Mouse (Mus musculus) layer of hippocampus, adult 18-20 months (tissue): Measurements from ENCODE around the gene Wfdc6b. TPM values are rescaled to one million over a fixed set of nuclear protein-coding genes. Genes with fewer than 3 reads are reported as not detected.
A peak's percentile ranks its signal among the peaks of the same experiment; 100 is the strongest.
"Not testable (repeated sequence)": the region's sequence is repeated elsewhere in the genome, so short reads cannot be mapped to it uniquely, and the experiment has no call there.

Experiments
- DNase-seq, 2 experiments: peaks; one replicate each; pipeline ENCODE4 v3.0.0; 2022; ENCODE audit warnings: low spot score in 2 of 2
- long read RNA-seq: library from polyadenylated mRNA; stranded (forward); transcript quantifications from one replicate; pipeline ENCODE4 v2.0.0, GENCODE M21; 2021
- total RNA-seq, 2 experiments: library from RNA; stranded (reverse); gene quantifications; 2 replicates each; pipeline ENCODE4 v1.2.3; 2021

Wfdc6b gene
- total RNA-seq, result not detected
- long read RNA-seq, result 0 reads

- not testable (repeated sequence) for DNase-seq
Observed at GRCm38 (mm10) chr2:164613471-164613870, at the start of gene Wfdc6b, which contains the start of gene Wfdc8. Gene Wfdc6b, plus strand, starts transcription at chr2:164613522. Gene Wfdc8, minus strand, starts transcription at chr2:164613626.

- no peak for DNase-seq
Observed at GRCm38 (mm10) chr2:164564346-164564745, 49.0 kb upstream of the Wfdc6b start.

GRCm38 (mm10) chr2:164566997-164567396 is 46.3 kb upstream of the Wfdc6b start:
- no peak for DNase-seq

- no peak for DNase-seq
Observed at GRCm38 (mm10) chr2:164567460-164567859, 45.9 kb upstream of the Wfdc6b start.

GRCm38 (mm10) chr2:164573359-164573758 is 40.0 kb upstream of the Wfdc6b start, which contains the start of gene Spint3:
Gene Spint3, minus strand, starts transcription at chr2:164573459.
- not testable (repeated sequence) for DNase-seq

GRCm38 (mm10) chr2:164585025-164585725 is 28.1 kb upstream of the Wfdc6b start, which contains the start of gene Wfdc6a:
Gene Wfdc6a, minus strand, starts transcription at chr2:164585447.
- not testable (repeated sequence) for DNase-seq

GRCm38 (mm10) chr2:164592014-164592413 is 21.3 kb upstream of the Wfdc6b start:
- peak in 1 of 2 experiments; percentile 53 for DNase-seq

GRCm38 (mm10) chr2:164593494-164593893 is 19.8 kb upstream of the Wfdc6b start, which contains the start of gene Eppin:
Gene Eppin, minus strand, starts transcription at chr2:164593594.
- no peak for DNase-seq

GRCm38 (mm10) chr2:164600179-164600578 is 13.1 kb upstream of the Wfdc6b start:
- no peak for DNase-seq

- DNase-seq, result no peak
Observed at GRCm38 (mm10) chr2:164603482-164603881, 9.8 kb upstream of the Wfdc6b start.

- DNase-seq, result no peak
Observed at GRCm38 (mm10) chr2:164604411-164604810, 8.9 kb upstream of the Wfdc6b start.

GRCm38 (mm10) chr2:164608781-164609180 is 4.5 kb upstream of the Wfdc6b start:
- DNase-seq, result no peak

- DNase-seq, result no peak
Observed at GRCm38 (mm10) chr2:164615386-164615785, 2.1 kb downstream of the Wfdc6b start.

GRCm38 (mm10) chr2:164619050-164619449 is 5.7 kb downstream of the Wfdc6b start:
- DNase-seq, result no peak

- no peak for DNase-seq
Observed at GRCm38 (mm10) chr2:164621775-164622174, 8.5 kb downstream of the Wfdc6b start.

GRCm38 (mm10) chr2:164635266-164635665 is 21.9 kb downstream of the Wfdc6b start:
- DNase-seq, result no peak

GRCm38 (mm10) chr2:164638696-164639095 is 25.4 kb downstream of the Wfdc6b start, which contains the start of gene Wfdc16:
Gene Wfdc16, minus strand, starts transcription at chr2:164638796.
- no peak for DNase-seq

GRCm38 (mm10) chr2:164641129-164641528 is 27.8 kb downstream of the Wfdc6b start:
- no peak for DNase-seq

GRCm38 (mm10) chr2:164641881-164642673 is 28.8 kb downstream of the Wfdc6b start:
- DNase-seq, result peak in 1 of 2 experiments; percentile 21

GRCm38 (mm10) chr2:164655858-164656257 is 42.5 kb downstream of the Wfdc6b start, which contains the start of gene Wfdc10:
Gene Wfdc10, plus strand, starts transcription at chr2:164656046.
- peak in 1 of 2 experiments; percentile 13 for DNase-seq

GRCm38 (mm10) chr2:164656483-164656882 is 43.2 kb downstream of the Wfdc6b start, which contains the start of gene Wfdc9:
Gene Wfdc9, minus strand, starts transcription at chr2:164656583.
- no peak for DNase-seq

- no peak for DNase-seq
Observed at GRCm38 (mm10) chr2:164664851-164665250, 51.5 kb downstream of the Wfdc6b start.
